Mouse (Mus musculus) heart, postnatal 10 days (tissue): Measurements from ENCODE around the gene Saa3. TPM values are rescaled to one million over a fixed set of nuclear protein-coding genes. Genes with fewer than 3 reads are reported as not detected.
"Not testable (repeated sequence)": the region's sequence is repeated elsewhere in the genome, so short reads cannot be mapped to it uniquely, and the experiment has no call there.

Experiments
- DNase-seq, 2 experiments: peaks; one replicate each; pipeline ENCODE4 v3.0.0; 2021
- intact Hi-C: fragments of 180-260 bp; cut with DNase I; formaldehyde crosslinking; loops from one replicate; pipeline ENCODE4 v1.15.1; 2025
- total RNA-seq, 2 experiments: library from RNA; stranded (reverse); gene quantifications; 2 replicates each; pipeline ENCODE4 v1.2.3; 2021

The Saa3 gene
- total RNA-seq: not detected

DNA sequence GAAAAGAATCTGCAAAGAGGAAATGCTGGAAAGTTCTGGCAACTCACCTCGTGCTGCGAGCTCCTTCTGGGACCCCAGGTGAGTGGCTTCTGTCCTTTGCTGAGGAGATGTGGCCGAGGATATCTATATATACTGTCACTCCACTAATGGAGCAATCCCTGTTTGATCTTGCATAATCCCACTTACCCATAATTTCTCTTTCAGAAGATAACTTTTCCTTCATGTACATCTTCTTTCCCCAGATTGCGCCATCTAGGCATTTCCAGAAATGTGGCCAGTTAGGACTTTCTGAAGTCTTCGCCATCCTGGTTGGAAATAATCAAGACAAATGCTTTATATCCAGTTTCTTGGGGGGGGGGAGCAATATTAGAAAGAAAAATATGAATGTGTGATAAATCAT, at the start of gene Saa3:
Gene Saa3, minus strand, starts transcription at position 101 of the 400 bp plus-strand sequence.
- no peak for DNase-seq

GRCm38 (mm10) chr7:46764672-46765071, 49.2 kb upstream of the Saa3 start:
- intact Hi-C loops: no loop called here
- no peak for DNase-seq

More for the DNA sequence above, at the start of gene Saa3:
- intact Hi-C loops: loop anchor here (10.0 kb wide), 1 partner anchor 299 kb away; no protein-coding TSS in a partner anchor

DNA sequence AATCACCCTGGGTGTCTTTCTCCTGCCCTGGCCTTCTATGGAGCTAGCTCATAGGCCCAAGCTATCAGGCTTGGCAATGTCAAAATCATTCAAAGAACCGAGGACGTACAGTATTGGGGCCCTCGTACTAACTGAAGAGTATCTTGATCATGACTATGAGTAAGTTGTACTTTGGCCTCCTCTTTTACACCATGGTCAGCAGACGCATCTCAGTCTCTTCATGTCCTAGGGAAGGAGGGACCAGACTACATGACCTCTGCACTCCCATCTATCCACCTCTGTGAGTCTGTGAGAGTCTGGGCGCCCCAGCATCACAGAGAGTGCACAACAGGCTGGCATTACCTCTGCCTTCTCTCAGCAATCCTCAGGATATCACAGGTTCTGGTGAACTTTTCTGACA, 47.1 kb upstream of the Saa3 start:
- intact Hi-C loops: no loop called here
- DNase-seq: no peak

DNA sequence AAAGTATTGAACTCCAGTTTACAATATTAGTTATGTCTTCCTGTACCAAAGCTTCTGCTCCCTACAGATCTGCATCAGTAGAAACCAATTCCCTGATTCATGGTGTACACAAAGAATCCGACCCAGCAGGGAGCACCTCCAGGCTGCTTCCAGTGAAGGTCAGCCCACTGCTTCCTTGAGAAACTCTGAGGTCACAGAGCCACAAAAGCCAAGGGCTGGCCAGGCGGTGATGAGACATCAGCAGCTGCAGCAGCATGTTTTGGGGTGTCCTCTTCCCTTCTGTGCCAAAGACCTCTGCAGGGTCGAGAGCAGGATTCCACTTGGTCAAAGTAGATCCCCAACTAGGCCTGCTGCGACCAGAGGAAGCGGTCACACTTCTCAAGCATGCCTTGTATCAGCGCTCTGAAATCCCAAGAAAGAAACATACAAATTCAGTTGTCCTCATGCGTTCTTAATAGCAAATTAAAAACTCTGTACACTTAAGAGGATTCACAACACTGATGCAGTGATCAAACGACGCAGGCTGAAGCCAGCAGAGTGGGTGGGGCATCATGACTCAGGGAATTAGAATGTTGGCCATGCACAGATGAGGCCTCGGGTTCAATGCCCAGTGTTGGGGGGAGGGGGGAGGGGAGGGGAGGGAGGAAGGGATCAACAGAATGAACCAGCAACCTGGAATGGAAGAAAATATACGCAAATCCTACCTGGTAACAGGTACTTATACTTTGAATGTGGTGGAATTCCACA, 45.7 kb upstream of the Saa3 start:
- intact Hi-C loops: no loop called here
- DNase-seq: no peak

DNA sequence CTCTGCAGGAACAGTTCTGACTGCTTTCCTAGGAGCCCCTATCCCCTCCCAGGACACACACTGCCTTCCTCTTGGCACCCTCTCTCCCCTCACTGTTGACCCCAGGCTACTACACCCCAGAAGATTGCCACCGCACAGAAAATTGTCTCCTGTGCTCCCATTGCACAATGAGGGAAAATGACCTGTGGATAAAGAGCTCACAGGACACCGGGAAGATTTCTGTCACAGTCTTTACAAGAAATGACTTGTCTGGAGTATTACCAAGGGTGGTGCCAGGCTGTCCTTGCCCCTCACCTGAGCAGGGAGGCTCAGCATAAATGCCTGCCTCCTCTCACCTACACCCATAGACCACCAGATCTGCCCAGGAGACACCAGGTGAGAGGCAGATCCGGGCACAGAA, 36.0 kb upstream of the Saa3 start, which contains the start of gene Saa2:
Gene Saa2, plus strand, starts transcription at position 301 of the 400 bp plus-strand sequence.
- intact Hi-C loops: no loop called here
- no peak for DNase-seq

DNA sequence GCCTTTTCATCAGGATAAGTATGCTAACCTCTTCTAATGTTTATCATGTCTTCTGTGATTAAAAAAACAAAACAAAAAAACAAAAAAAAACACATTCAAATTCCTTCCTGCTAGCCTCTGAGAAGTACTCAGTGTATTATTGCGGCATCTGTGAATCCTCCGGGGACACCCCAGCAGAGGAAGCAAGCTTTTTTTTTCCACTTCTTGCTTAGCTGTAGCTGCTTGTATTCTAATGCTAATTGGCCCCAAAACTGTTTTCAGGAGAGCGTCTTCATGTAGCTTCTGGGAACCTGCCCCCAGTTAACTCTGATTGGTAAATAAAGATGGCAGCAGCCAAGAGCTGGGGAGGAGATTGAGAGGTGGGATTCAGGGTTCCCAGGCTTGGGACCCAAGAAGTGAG, 33.0 kb upstream of the Saa3 start:
- DNase-seq: peak in 1 of 2 experiments; percentile 12
- intact Hi-C loops: no loop called here

- intact Hi-C loops: no loop called here
- DNase-seq: peak in 1 of 2 experiments; percentile 8
Measured at GRCm38 (mm10) chr7:46746381-46746780, 30.9 kb upstream of the Saa3 start.

DNA sequence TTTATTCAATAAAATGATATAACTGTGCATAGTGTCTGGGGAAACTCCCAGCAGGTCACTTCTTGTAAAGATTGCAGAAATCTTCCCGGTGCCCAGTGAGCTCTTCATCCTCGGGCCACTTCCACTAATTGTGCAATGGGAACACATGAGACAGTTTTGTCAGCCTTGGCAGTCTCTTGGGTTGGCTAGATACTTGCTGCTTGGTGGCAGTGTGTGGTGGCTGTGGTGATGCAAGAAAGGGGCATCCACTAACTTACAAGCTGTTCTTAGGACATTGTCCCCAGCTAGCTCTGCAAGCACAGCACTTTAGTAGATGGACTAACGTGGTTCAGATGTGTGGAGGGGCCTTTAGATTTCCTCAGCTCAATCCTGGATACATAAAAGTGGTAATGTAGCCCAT, 30.3 kb upstream of the Saa3 start:
- intact Hi-C loops: loop anchor here (1.0 kb wide), 1 partner anchor 12 kb away; no protein-coding TSS in a partner anchor
- no peak for DNase-seq

DNA sequence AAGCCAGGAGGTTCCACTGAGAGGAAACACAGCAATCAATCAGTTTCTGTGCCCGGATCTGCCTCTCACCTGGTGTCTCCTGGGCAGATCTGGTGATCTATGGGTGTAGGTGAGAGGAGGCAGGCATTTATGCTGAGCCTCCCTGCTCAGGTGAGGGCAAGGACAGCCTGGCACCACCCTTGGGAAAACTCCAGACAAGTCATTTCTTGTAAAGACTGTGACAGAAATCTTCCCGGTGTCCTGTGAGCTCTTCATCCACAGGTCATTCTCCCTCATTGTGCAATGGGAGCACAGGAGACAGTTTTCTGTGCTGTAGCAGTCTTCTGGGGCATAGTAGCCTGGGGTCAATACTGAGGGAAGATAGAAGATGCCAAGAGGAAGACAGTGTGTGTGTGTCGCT, 27.4 kb upstream of the Saa3 start, which contains the start of gene Saa1:
Gene Saa1, minus strand, starts transcription at position 101 of the 400 bp plus-strand sequence.
- DNase-seq, intact Hi-C loops: not testable (repeated sequence)

GRCm38 (mm10) chr7:46740041-46740440, 24.5 kb upstream of the Saa3 start:
- intact Hi-C loops, DNase-seq: not testable (repeated sequence)

DNA sequence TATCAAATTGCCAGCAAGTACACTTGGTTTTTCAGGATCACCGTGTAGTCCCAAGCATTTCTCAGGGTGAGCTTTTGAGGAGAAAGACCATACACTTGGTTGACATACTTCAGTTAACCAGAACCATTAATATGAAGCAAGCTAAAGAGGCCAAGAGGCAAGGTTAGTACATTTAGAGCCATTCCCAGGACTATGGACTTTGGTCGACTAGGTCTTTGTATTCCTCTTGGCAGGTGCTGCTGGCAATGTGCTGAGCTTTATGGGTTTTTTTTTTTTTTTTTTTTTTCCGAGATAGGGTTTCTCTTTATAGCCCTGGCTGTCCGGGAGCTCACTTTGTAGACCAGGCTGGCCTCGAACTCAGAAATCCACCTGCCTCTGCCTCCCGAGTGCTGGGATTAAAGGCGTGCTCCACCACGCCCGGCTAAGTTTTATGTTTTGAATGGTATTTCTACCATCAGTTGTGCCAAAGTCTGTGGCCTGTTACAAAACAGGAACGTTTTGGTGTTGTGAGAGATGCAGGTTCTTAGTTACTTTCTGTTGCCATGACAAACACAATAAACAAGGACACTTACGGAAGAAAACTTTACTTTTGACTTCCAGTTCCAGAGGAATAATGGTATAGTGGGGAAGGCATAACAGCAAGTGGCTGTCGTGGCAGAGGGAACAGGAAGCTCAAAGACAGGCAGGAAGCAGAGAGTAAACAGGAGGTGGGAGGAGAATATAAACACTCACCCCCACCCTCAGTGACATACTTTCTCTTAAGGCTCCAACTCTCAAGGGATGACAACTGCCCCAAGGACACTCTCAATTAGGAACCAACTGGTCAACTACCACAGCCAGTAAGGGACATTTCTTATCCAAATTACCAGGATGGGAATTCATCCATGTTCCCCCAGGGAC, 23.3 kb upstream of the Saa3 start:
- intact Hi-C loops: no loop called here
- no peak for DNase-seq

- DNase-seq: no peak
- intact Hi-C loops: loop anchor here (1.0 kb wide), 1 partner anchor 10 kb away; no protein-coding TSS in a partner anchor
Measured at GRCm38 (mm10) chr7:46734983-46735382, 19.5 kb upstream of the Saa3 start.

- intact Hi-C loops: no loop called here
- no peak for DNase-seq
Measured at GRCm38 (mm10) chr7:46732458-46732857, 17.0 kb upstream of the Saa3 start, which contains the start of gene Saa4. Saa4 (minus strand) TSS chr7:46732603.

DNA sequence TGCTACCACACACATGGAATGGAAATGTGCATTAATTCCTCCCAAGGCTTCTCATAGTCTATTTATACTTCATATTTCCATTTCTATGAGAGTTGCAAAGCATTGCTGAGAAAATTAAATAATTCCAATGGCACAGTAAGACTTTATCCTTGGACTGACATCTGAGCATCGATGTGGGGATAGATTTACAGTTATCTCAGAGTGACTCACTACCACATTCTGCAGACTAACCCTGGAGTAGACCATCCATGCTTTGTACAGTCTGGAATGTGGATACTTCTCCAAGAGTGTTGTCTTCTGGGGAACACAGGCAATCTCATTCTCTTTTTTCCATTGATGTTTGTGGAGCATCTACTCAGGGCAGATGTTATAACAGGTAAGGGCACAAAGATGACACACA, 12.1 kb upstream of the Saa3 start:
- no peak for DNase-seq

GRCm38 (mm10) chr7:46724396-46724795, 8.9 kb upstream of the Saa3 start:
- no peak for DNase-seq
- intact Hi-C loops: no loop called here

More for the DNA sequence above, 12.1 kb upstream of the Saa3 start:
- intact Hi-C loops: no loop called here

GRCm38 (mm10) chr7:46723849-46724248, 8.3 kb upstream of the Saa3 start:
- intact Hi-C loops: no loop called here
- DNase-seq: no peak

GRCm38 (mm10) chr7:46723354-46723753, 7.9 kb upstream of the Saa3 start:
- DNase-seq: no peak
- intact Hi-C loops: no loop called here

- DNase-seq: no peak
- intact Hi-C loops: no loop called here
Measured at GRCm38 (mm10) chr7:46720460-46720859, 5.0 kb upstream of the Saa3 start.

- peak; percentile 14 to 22 for DNase-seq
- intact Hi-C loops: loop anchor here (10.0 kb wide), 1 partner anchor 295 kb away; no protein-coding TSS in a partner anchor
Measured at GRCm38 (mm10) chr7:46719526-46719925, 4.0 kb upstream of the Saa3 start.

- no peak for DNase-seq
- intact Hi-C loops: loop anchor here (10.0 kb wide), 1 partner anchor 296 kb away; no protein-coding TSS in a partner anchor
Measured at GRCm38 (mm10) chr7:46718591-46719270, 3.2 kb upstream of the Saa3 start.
